8 mouse cellular contexts compared by ENCODE assay signal in the genomic region with DNA sequence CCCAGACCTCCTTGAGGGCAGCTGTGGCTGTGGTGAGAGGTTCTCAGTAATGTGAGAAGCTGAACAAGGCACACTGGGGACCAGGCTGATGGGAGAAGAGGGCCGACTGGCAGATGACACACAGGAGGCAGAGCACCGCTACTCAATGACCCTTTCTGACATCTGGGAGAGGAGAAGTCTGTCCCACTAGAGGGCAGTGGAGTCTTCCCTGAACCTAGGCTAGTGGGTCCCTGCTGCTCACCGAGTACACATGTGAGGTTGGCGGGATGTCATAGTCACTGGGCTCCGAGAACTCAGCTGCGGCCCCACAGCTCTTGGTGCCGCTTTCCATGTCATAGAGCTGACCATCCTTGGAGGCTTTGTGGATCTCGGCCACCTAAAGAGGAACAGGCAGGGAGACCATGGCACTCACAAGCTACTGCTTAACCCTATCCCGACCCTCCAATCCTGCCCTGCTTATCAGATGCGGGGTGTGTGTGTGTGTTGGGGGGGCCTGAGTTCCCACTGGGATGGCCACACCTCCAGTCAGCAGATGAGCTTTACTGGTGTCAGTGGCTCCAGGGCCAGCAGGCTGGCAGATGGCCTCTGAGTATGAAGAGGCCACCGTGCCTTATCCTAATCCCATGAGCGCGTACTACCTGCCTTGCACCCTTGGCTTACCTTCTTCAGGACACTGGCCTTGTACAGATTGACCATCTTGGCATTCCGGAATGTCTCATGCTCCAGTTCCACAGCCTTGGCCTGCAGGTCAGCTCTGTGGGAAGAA. TPM values are rescaled to one million over a fixed set of nuclear protein-coding genes. Genes with fewer than 3 reads are reported as not detected.
DNase-seq lines count a peak whose midpoint lies in the region; ATAC-seq and TF ChIP-seq lines count a peak whose summit lies in the region.

No protein-coding gene starts in this region.

- peaks cover 13% of the 10 kb centered on the region; the same call in 1 of the 2 replicates for H3K36me3 ChIP-seq in hindbrain, postnatal 0 days (ENCODE audit: insufficient read depth, low read length)
- peaks cover 48% of the 10 kb centered on the region for H3K36me3 ChIP-seq in hindbrain, embryonic 12.5 days
- H3K36me3 ChIP-seq in E14TG2a.4 (ENCODE audit: insufficient read depth, low read length) = peaks cover 73% of the 10 kb centered on the region
- H3K36me3 ChIP-seq in liver, embryonic 14.5 days (replicated peaks; ENCODE audit: control insufficient read depth, insufficient read depth, low read depth) = no peaks in the 10 kb centered on the region
- H3K36me3 ChIP-seq in forebrain, embryonic 16.5 days (ENCODE audit: control insufficient read depth, insufficient read depth) = peaks cover 3% of the 10 kb centered on the region; the same call in 1 of the 2 replicates
- 0 out of 2 replicates have a peak, but pooled peaks cover 5% of the 10 kb centered on the region for H3K36me3 ChIP-seq in midbrain, embryonic 11.5 days (ENCODE audit: control insufficient read depth, insufficient read depth, low read length)

- WGBS in hindbrain, postnatal 0 days = 77% methylated on average over 14 of the region's 14 CpGs
- 76% methylated on average over 14 of the region's 14 CpGs for WGBS in hindbrain, embryonic 12.5 days
- WGBS in liver, embryonic 14.5 days (ENCODE audit: insufficient replicate concordance) = 59% methylated on average over 14 of the region's 14 CpGs
- 80% methylated on average over 14 of the region's 14 CpGs for WGBS in forebrain, embryonic 16.5 days
- WGBS in midbrain, embryonic 11.5 days = 72% methylated on average over 14 of the region's 14 CpGs

- H3K9ac ChIP-seq in hindbrain, postnatal 0 days (replicated peaks; ENCODE audit: low read length) = no peak overlapping the region
- H3K9ac ChIP-seq in hindbrain, embryonic 12.5 days = no peak overlapping the region
- no peak overlapping the region for H3K9ac ChIP-seq in liver, embryonic 14.5 days (replicated peaks)
- no peak overlapping the region for H3K9ac ChIP-seq in forebrain, embryonic 16.5 days (replicated peaks; ENCODE audit: low read depth, low read length)
- no peak overlapping the region for H3K9ac ChIP-seq in midbrain, embryonic 11.5 days (ENCODE audit: low read length)

- H3K27ac ChIP-seq in hindbrain, postnatal 0 days = no peak overlapping the region
- no peak overlapping the region for H3K27ac ChIP-seq in hindbrain, embryonic 12.5 days
- no peak overlapping the region for H3K27ac ChIP-seq in liver, embryonic 14.5 days
- no peak overlapping the region for H3K27ac ChIP-seq in forebrain, embryonic 16.5 days (ENCODE audit: low read length)
- no peak overlapping the region for H3K27ac ChIP-seq in midbrain, embryonic 11.5 days (ENCODE audit: low read depth, low read length)

- no peak for DNase-seq in hindbrain, postnatal 0 days (ENCODE audit: low spot score)
- DNase-seq in cerebellum, adult 9-11 months = peak; percentile 47
- peak in 1 of 3 experiments; percentile 44 for DNase-seq in liver, embryonic 14.5 days (ENCODE audit: low read depth in 3 of 3, low spot score in 3 of 3)
- no peak for DNase-seq in right cerebral cortex, postnatal 10 days (ENCODE audit: low spot score in 2 of 2)
- DNase-seq in midbrain, embryonic 11.5 days (ENCODE audit: low spot score, missing footprints) = no peak

- no peaks in the 10 kb centered on the region for H3K9me3 ChIP-seq in hindbrain, postnatal 0 days (ENCODE audit: low read length)
- H3K9me3 ChIP-seq in hindbrain, embryonic 12.5 days (replicated peaks) = no peaks in the 10 kb centered on the region
- no peaks in the 10 kb centered on the region for H3K9me3 ChIP-seq in E14TG2a.4 (ENCODE audit: low read length)
- no peaks in the 10 kb centered on the region for H3K9me3 ChIP-seq in liver, embryonic 14.5 days (ENCODE audit: control insufficient read depth, low read length)
- no peaks in the 10 kb centered on the region for H3K9me3 ChIP-seq in forebrain, embryonic 16.5 days (ENCODE audit: control insufficient read depth, low read length)
- no peaks in the 10 kb centered on the region for H3K9me3 ChIP-seq in midbrain, embryonic 11.5 days (ENCODE audit: control insufficient read depth, low read length)

- peak; percentile 51 for TF ChIP-seq CTCF in hindbrain, postnatal 0 days (IDR thresholded peaks at IDR 0.05; ENCODE audit: low read depth)
- peak; percentile 36 for TF ChIP-seq CTCF in E14TG2a.4 (conservative IDR thresholded peaks at IDR 0.05; ENCODE audit: low read length)
- TF ChIP-seq CTCF in liver, embryonic 14.5 days (IDR thresholded peaks at IDR 0.05; ENCODE audit: low read depth) = peak; percentile 84

- ATAC-seq in hindbrain, postnatal 0 days = no peak
- ATAC-seq in hindbrain, embryonic 12.5 days (ENCODE audit: low FRiP score) = no peak
- ATAC-seq in liver, embryonic 14.5 days (ENCODE audit: insufficient read depth) = no peak
- no peak for ATAC-seq in forebrain, embryonic 16.5 days
- no peak for ATAC-seq in midbrain, embryonic 11.5 days (ENCODE audit: low FRiP score)

- H3K27me3 ChIP-seq in hindbrain, postnatal 0 days (ENCODE audit: insufficient read depth, low read length) = no peaks in the 10 kb centered on the region
- H3K27me3 ChIP-seq in hindbrain, embryonic 12.5 days = no peaks in the 10 kb centered on the region
- H3K27me3 ChIP-seq in E14TG2a.4 (ENCODE audit: insufficient read depth, low read length) = no peaks in the 10 kb centered on the region
- no peaks in the 10 kb centered on the region for H3K27me3 ChIP-seq in liver, embryonic 14.5 days (ENCODE audit: control insufficient read depth, insufficient read depth, low read length)
- H3K27me3 ChIP-seq in forebrain, embryonic 16.5 days (replicated peaks; ENCODE audit: control insufficient read depth, insufficient read depth, low read length) = no peaks in the 10 kb centered on the region
- H3K27me3 ChIP-seq in midbrain, embryonic 11.5 days (ENCODE audit: control insufficient read depth, insufficient read depth, low read length) = no peaks in the 10 kb centered on the region

- no peak for TF ChIP-seq EP300 in liver, embryonic 14.5 days (IDR thresholded peaks at IDR 0.05; ENCODE audit: low read depth)

- H3K4me3 ChIP-seq in hindbrain, postnatal 0 days (ENCODE audit: low read length) = no peak overlapping the region
- H3K4me3 ChIP-seq in hindbrain, embryonic 12.5 days = no peak overlapping the region
- no peak overlapping the region for H3K4me3 ChIP-seq in E14TG2a.4 (replicated peaks; ENCODE audit: low read length)
- H3K4me3 ChIP-seq in liver, embryonic 14.5 days (ENCODE audit: insufficient read depth in 1 of 2, low read depth in 2 of 2, low read length in 2 of 2) = no peak overlapping the region
- no peak overlapping the region for H3K4me3 ChIP-seq in forebrain, embryonic 16.5 days (replicated peaks; ENCODE audit: low read length)
- no peak overlapping the region for H3K4me3 ChIP-seq in midbrain, embryonic 11.5 days (ENCODE audit: low read depth, low read length)

- no peak overlapping the region for H3K4me2 ChIP-seq in hindbrain, postnatal 0 days (ENCODE audit: low read depth, low read length)
- no peak overlapping the region for H3K4me2 ChIP-seq in hindbrain, embryonic 12.5 days (replicated peaks)
- no peak overlapping the region for H3K4me2 ChIP-seq in liver, embryonic 14.5 days (ENCODE audit: low read depth)
- H3K4me2 ChIP-seq in forebrain, embryonic 16.5 days (ENCODE audit: low read length) = no peak overlapping the region
- H3K4me2 ChIP-seq in midbrain, embryonic 11.5 days = no peak overlapping the region

- no peaks in the 10 kb centered on the region for H3K4me1 ChIP-seq in hindbrain, postnatal 0 days (ENCODE audit: insufficient read depth, low read length)
- H3K4me1 ChIP-seq in hindbrain, embryonic 12.5 days = peaks cover 11% of the 10 kb centered on the region
- peaks cover 70% of the 10 kb centered on the region for H3K4me1 ChIP-seq in E14TG2a.4 (replicated peaks; ENCODE audit: low read depth, low read length)
- peaks cover 13 to 15% of the 10 kb centered on the region in 2 experiments for H3K4me1 ChIP-seq in liver, embryonic 14.5 days (replicated peaks; ENCODE audit: control insufficient read depth in 2 of 2, insufficient read depth in 2 of 2, low read length in 1 of 2)
- H3K4me1 ChIP-seq in forebrain, embryonic 16.5 days (replicated peaks; ENCODE audit: control insufficient read depth, insufficient read depth, low read length) = no peaks in the 10 kb centered on the region
- H3K4me1 ChIP-seq in midbrain, embryonic 11.5 days (ENCODE audit: control insufficient read depth, insufficient read depth, low read length) = peaks cover 8% of the 10 kb centered on the region

RNA-seq across cellular contexts. Expression of gene Smim5, which starts 4.8 kb away (rescaled TPM):
- total RNA-seq in hindbrain, postnatal 0 days (2014; rRNA removed) = 2.0 and 2.5 TPM in 2 replicates
- polyA plus RNA-seq in hindbrain, postnatal 0 days (2015; fragmentation: Nextera tagmentation; extraction: Ambion mirVana) = 2.7 and 3.7 TPM in 2 replicates
- polyA plus RNA-seq in hindbrain, embryonic 12.5 days (2016; fragmentation: Nextera tagmentation; extraction: Ambion mirVana) = 2.3 and 4.2 TPM in 2 replicates
- 20.6 and 25.1 TPM in 2 replicates for polyA plus RNA-seq in liver, embryonic 14.5 days (2012; rRNA removed)
- 45.3 and 48.8 TPM in 2 replicates for polyA plus RNA-seq in liver, embryonic 14.5 days (2014; fragmentation: Nextera tagmentation; extraction: Ambion mirVana)
- 1.2 and 1.8 TPM in 2 replicates for polyA plus RNA-seq in forebrain, embryonic 16.5 days (2015; fragmentation: Nextera tagmentation; extraction: Ambion mirVana)
- 0.27 and 0.59 TPM in 2 replicates for polyA plus RNA-seq in midbrain, embryonic 11.5 days (2014; fragmentation: Nextera tagmentation; extraction: Ambion mirVana)

RNA-seq across cellular contexts. Expression of gene Smim6, which starts 16.9 kb away (rescaled TPM):
- not detected in 2 replicates for total RNA-seq in hindbrain, postnatal 0 days (2014; rRNA removed)
- 0.35 and 0.43 TPM in 2 replicates for polyA plus RNA-seq in hindbrain, postnatal 0 days (2015; fragmentation: Nextera tagmentation; extraction: Ambion mirVana)
- polyA plus RNA-seq in hindbrain, embryonic 12.5 days (2016; fragmentation: Nextera tagmentation; extraction: Ambion mirVana) = 1.3 TPM in 2 replicates
- 1.5 and 1.8 TPM in 2 replicates for polyA plus RNA-seq in liver, embryonic 14.5 days (2012; rRNA removed)
- 2.0 and 2.2 TPM in 2 replicates for polyA plus RNA-seq in liver, embryonic 14.5 days (2014; fragmentation: Nextera tagmentation; extraction: Ambion mirVana)
- 0.93 and 0.95 TPM in 2 replicates for polyA plus RNA-seq in forebrain, embryonic 16.5 days (2015; fragmentation: Nextera tagmentation; extraction: Ambion mirVana)
- 0.46 TPM in 1 of 2 replicates, not detected in the other for polyA plus RNA-seq in midbrain, embryonic 11.5 days (2014; fragmentation: Nextera tagmentation; extraction: Ambion mirVana)

RNA-seq across cellular contexts. Expression of gene Myo15b, which starts 36.7 kb away (rescaled TPM):
- 0.29 and 0.63 TPM in 2 replicates for total RNA-seq in hindbrain, postnatal 0 days (2014; rRNA removed)
- polyA plus RNA-seq in hindbrain, postnatal 0 days (2015; fragmentation: Nextera tagmentation; extraction: Ambion mirVana) = 0.20 and 0.45 TPM in 2 replicates
- polyA plus RNA-seq in hindbrain, embryonic 12.5 days (2016; fragmentation: Nextera tagmentation; extraction: Ambion mirVana) = 0.05 and 0.12 TPM in 2 replicates
- 0.36 and 0.42 TPM in 2 replicates for polyA plus RNA-seq in liver, embryonic 14.5 days (2012; rRNA removed)
- polyA plus RNA-seq in liver, embryonic 14.5 days (2014; fragmentation: Nextera tagmentation; extraction: Ambion mirVana) = 0.09 and 0.29 TPM in 2 replicates
- 0.18 TPM in 1 of 2 replicates, not detected in the other for polyA plus RNA-seq in forebrain, embryonic 16.5 days (2015; fragmentation: Nextera tagmentation; extraction: Ambion mirVana)
- polyA plus RNA-seq in midbrain, embryonic 11.5 days (2014; fragmentation: Nextera tagmentation; extraction: Ambion mirVana) = not detected in 2 replicates

RNA-seq across cellular contexts. Expression of gene Sap30bp, which starts 38.1 kb away (rescaled TPM):
- 46.4 and 52.8 TPM in 2 replicates for total RNA-seq in hindbrain, postnatal 0 days (2014; rRNA removed)
- polyA plus RNA-seq in hindbrain, postnatal 0 days (2015; fragmentation: Nextera tagmentation; extraction: Ambion mirVana) = 39.2 and 42.8 TPM in 2 replicates
- polyA plus RNA-seq in hindbrain, embryonic 12.5 days (2016; fragmentation: Nextera tagmentation; extraction: Ambion mirVana) = 51.0 and 54.4 TPM in 2 replicates
- 8.7 and 22.6 TPM in 2 replicates for polyA plus RNA-seq in liver, embryonic 14.5 days (2012; rRNA removed)
- polyA plus RNA-seq in liver, embryonic 14.5 days (2014; fragmentation: Nextera tagmentation; extraction: Ambion mirVana) = 20.0 and 21.2 TPM in 2 replicates
- 56.2 and 60.7 TPM in 2 replicates for polyA plus RNA-seq in forebrain, embryonic 16.5 days (2015; fragmentation: Nextera tagmentation; extraction: Ambion mirVana)
- 58.3 and 61.5 TPM in 2 replicates for polyA plus RNA-seq in midbrain, embryonic 11.5 days (2014; fragmentation: Nextera tagmentation; extraction: Ambion mirVana)

RNA-seq across cellular contexts. Expression of gene Recql5, which starts 38.3 kb away (rescaled TPM):
- total RNA-seq in hindbrain, postnatal 0 days (2014; rRNA removed) = 11.4 and 14.3 TPM in 2 replicates
- 7.9 and 9.9 TPM in 2 replicates for polyA plus RNA-seq in hindbrain, postnatal 0 days (2015; fragmentation: Nextera tagmentation; extraction: Ambion mirVana)
- polyA plus RNA-seq in hindbrain, embryonic 12.5 days (2016; fragmentation: Nextera tagmentation; extraction: Ambion mirVana) = 31.8 and 34.7 TPM in 2 replicates
- 6.7 and 7.3 TPM in 2 replicates for polyA plus RNA-seq in liver, embryonic 14.5 days (2012; rRNA removed)
- 6.1 and 6.5 TPM in 2 replicates for polyA plus RNA-seq in liver, embryonic 14.5 days (2014; fragmentation: Nextera tagmentation; extraction: Ambion mirVana)
- polyA plus RNA-seq in forebrain, embryonic 16.5 days (2015; fragmentation: Nextera tagmentation; extraction: Ambion mirVana) = 25.6 and 26.0 TPM in 2 replicates
- polyA plus RNA-seq in midbrain, embryonic 11.5 days (2014; fragmentation: Nextera tagmentation; extraction: Ambion mirVana) = 16.1 and 18.4 TPM in 2 replicates
